Mouse (Mus musculus) cortical plate, adult 2 months (tissue): ENCODE results near the gene Bace2.

Source experiments
- CTCF ChIP-seq: fragments of 200-500 bp; IDR thresholded peaks from 2 replicates; pipeline ENCODE4 v1.5.1; 2011; ENCODE audit warnings: mild to moderate bottlenecking, control low read depth, low read length; ENCODE audit not compliant: insufficient read depth; ENCODE audit errors: extremely low read depth
- POLR2A ChIP-seq: fragments of 200-500 bp; IDR thresholded peaks from 2 replicates; pipeline ENCODE4 v1.6.1; 2011; ENCODE audit warnings: mild to moderate bottlenecking, low read length, control low read depth; ENCODE audit not compliant: insufficient read depth; ENCODE audit errors: extremely low read depth

DNA sequence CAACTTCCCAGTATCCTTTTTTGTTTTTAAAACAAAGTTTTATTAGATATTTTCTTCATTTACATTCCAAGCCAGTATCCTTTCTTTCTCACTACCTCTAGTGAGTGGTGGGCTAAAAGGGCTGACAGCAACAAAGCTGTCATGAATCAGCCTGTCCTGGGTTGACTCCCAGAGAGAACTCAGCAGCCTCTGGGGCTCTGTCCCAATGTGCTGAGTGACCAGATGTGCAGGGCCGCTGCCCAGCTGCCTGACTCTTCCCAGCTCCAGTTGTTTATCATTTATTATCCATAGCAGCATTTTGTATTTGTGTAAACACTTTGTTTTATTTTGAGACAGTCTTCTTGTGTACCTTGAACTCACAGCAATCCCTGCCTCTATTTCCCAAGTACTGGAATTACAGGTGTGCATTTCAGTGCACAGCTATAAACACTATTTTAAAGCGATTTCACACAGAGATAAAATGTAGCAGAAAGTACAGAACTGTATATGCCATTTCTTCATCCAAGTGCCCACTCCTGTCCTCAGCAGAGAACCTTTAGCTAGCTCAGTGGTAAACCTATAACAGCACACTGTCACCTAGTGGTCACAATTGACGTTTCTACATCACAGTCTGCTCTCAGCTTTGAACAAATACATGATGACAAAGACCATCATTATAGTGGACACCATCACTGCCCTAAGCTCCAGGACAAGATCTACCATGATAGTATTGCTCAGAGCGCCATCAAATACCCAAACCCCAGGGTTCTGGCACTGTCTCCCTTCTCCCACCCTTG, 109.8 kb downstream of the Bace2 start:
- TF ChIP-seq CTCF, result peak; percentile 65
- no peak for TF ChIP-seq POLR2A
